Mouse (Mus musculus) heart, adult 2 months (tissue): ENCODE data around the gene Ssh3. TPM values are rescaled to one million over a fixed set of nuclear protein-coding genes. Genes with fewer than 3 reads are reported as not detected.

ENCODE experiments used
- DNase-seq, 2 experiments: peaks; one replicate each; pipeline ENCODE4 v3.0.0; 2021
- H3K27ac ChIP-seq: fragments of 200-600 bp; 2 replicates; pipeline ENCODE4 v1.8.1; 2022
- H3K27me3 ChIP-seq: fragments of 200-500 bp; 2 replicates; pipeline ENCODE4 v1.6.1; 2012; ENCODE audit warnings: mild to moderate bottlenecking, low read length, inconsistent platforms, mixed read lengths; ENCODE audit not compliant: control insufficient read depth, insufficient read depth
- H3K36me3 ChIP-seq: fragments of 200-500 bp; 2 replicates; pipeline ENCODE4 v1.6.1; 2012; ENCODE audit warnings: low read length, inconsistent platforms; ENCODE audit not compliant: control insufficient read depth, insufficient read depth
- H3K4me1 ChIP-seq: fragments of 200-500 bp; 2 replicates; pipeline ENCODE4 v1.6.1; 2011; ENCODE audit warnings: low read length; ENCODE audit not compliant: control insufficient read depth, insufficient read depth
- H3K4me3 ChIP-seq: fragments of 200-600 bp; 2 replicates; pipeline ENCODE4 v1.8.1; 2022
- H3K79me2 ChIP-seq: fragments of 200-500 bp; replicated peaks from 2 replicates; pipeline ENCODE4 v1.6.1; 2012; ENCODE audit warnings: mild to moderate bottlenecking, inconsistent platforms, low read length, moderate library complexity, mixed read lengths; ENCODE audit not compliant: control insufficient read depth, insufficient read depth
- H3K9ac ChIP-seq: fragments of 200-500 bp; 2 replicates; pipeline ENCODE4 v1.6.1; 2012; ENCODE audit warnings: low read depth, mild to moderate bottlenecking, control low read depth, inconsistent platforms, low read length, mixed read lengths
- CTCF ChIP-seq: fragments of 200-600 bp; IDR thresholded peaks from 2 replicates; pipeline ENCODE4 v1.8.1; 2022; ENCODE audit warnings: antibody characterized with exemption, mild to moderate bottlenecking, moderate library complexity
- EP300 ChIP-seq: fragments of 200-500 bp; IDR thresholded peaks from 2 replicates; pipeline ENCODE4 v1.6.1; 2011; ENCODE audit warnings: low read depth, low read length, control low read depth; ENCODE audit not compliant: insufficient read depth
- POLR2A ChIP-seq: fragments of 200-500 bp; IDR thresholded peaks from 2 replicates; pipeline ENCODE4 v1.6.1; 2011; ENCODE audit warnings: mild to moderate bottlenecking, low read depth, low read length, control low read depth; ENCODE audit not compliant: insufficient read depth
- WGBS: fragments of 180-500 bp; shearing (Covaris S2); methylation state at CpG from one replicate; pipeline ENCODE4 v1.1.7; 2018; 5-methylcytosine and 5-hydroxymethylcytosine counted together
- intact Hi-C: fragments of 180-260 bp; cut with DNase I; formaldehyde crosslinking; loops from one replicate; pipeline ENCODE4 v1.15.1; 2025
- polyA plus RNA-seq: library from polyadenylated mRNA; depleted of rRNA; stranded (reverse); fragments of >200 nt; gene quantifications from 2 replicates; pipeline ENCODE4 v1.2.3, GENCODE M21; 2012
- total RNA-seq, 2 experiments: library from RNA; stranded (reverse); gene quantifications; 2 replicates each; pipeline ENCODE4 v1.2.3; 2021

Gene Ssh3
- total and polyA plus RNA-seq, 3 experiments = 6.7 to 15.9 (median 7.3) TPM

- 86% methylated on average over 4 of the region's 4 CpGs for WGBS
- no peaks in the 10 kb centered on the region for H3K36me3 ChIP-seq
- H3K4me3 ChIP-seq = no peak overlapping the region
- no peak for TF ChIP-seq EP300
- TF ChIP-seq POLR2A = no peak
- TF ChIP-seq CTCF = no peak
- H3K27ac ChIP-seq = no peak overlapping the region
- H3K79me2 ChIP-seq = no peaks in the 10 kb centered on the region
- no peaks in the 10 kb centered on the region for H3K27me3 ChIP-seq
- no peak overlapping the region for H3K9ac ChIP-seq
- intact Hi-C loops = loop anchor here (1.0 to 5.0 kb wide), 6 partner anchors 22 to 212 kb away; partner anchors contain the start of gene Aip
- H3K4me1 ChIP-seq = peaks cover 10% of the 10 kb centered on the region
- DNase-seq = no peak
These were observed 40.1 kb downstream of the Ssh3 start for GRCm38 (mm10) chr19:4228891-4229290.

GRCm38 (mm10) chr19:4227894-4228678, 40.9 kb downstream of the Ssh3 start:
- DNase-seq = peak; percentile 72 to 77
- no peak overlapping the region for H3K27ac ChIP-seq
- H3K9ac ChIP-seq = no peak overlapping the region
- peaks cover 10% of the 10 kb centered on the region for H3K4me1 ChIP-seq
- intact Hi-C loops = loop anchor here (1.0 to 5.0 kb wide), 6 partner anchors 21 to 211 kb away; partner anchors contain the start of gene Aip
- H3K27me3 ChIP-seq = no peaks in the 10 kb centered on the region
- no peaks in the 10 kb centered on the region for H3K79me2 ChIP-seq
- H3K4me3 ChIP-seq = no peak overlapping the region
- WGBS = 18% methylated on average over 8 of the region's 8 CpGs
- TF ChIP-seq POLR2A (no peak), CTCF (no peak; the same call in none of the 2 replicates), EP300 (peak; percentile 94)
- H3K36me3 ChIP-seq = no peaks in the 10 kb centered on the region

GRCm38 (mm10) chr19:4227446-4227845, 41.5 kb downstream of the Ssh3 start:
- Histone ChIP-seq H3K4me3 (no peak overlapping the region), H3K27ac (no peak overlapping the region), H3K79me2 (no peaks in the 10 kb centered on the region), H3K9ac (no peak overlapping the region), H3K36me3 (no peaks in the 10 kb centered on the region), H3K27me3 (no peaks in the 10 kb centered on the region), H3K4me1 (peaks cover 9% of the 10 kb centered on the region)
- no peak for DNase-seq
- 64% methylated on average over 5 of the region's 5 CpGs for WGBS
- TF ChIP-seq POLR2A (no peak), EP300 (no peak), CTCF (no peak)
- intact Hi-C loops = loop anchor here (5.0 kb wide), 3 partner anchors 100 to 210 kb away; partner anchors contain the start of gene Aip

GRCm38 (mm10) chr19:4226779-4227178, 42.2 kb downstream of the Ssh3 start:
- Histone ChIP-seq H3K27ac (no peak overlapping the region), H3K4me1 (peaks cover 6% of the 10 kb centered on the region; the same call in 1 of the 2 replicates), H3K9ac (no peak overlapping the region), H3K36me3 (no peaks in the 10 kb centered on the region), H3K79me2 (no peaks in the 10 kb centered on the region), H3K4me3 (no peak overlapping the region), H3K27me3 (no peaks in the 10 kb centered on the region)
- TF ChIP-seq CTCF (no peak), EP300 (no peak), POLR2A (no peak)
- peak in 1 of 2 experiments; percentile 8 for DNase-seq
- intact Hi-C loops = loop anchor here (5.0 kb wide), 3 partner anchors 99 to 209 kb away; partner anchors contain the start of gene Aip
- WGBS = 89% methylated on average over 7 of the region's 7 CpGs

GRCm38 (mm10) chr19:4222165-4222564, 46.8 kb downstream of the Ssh3 start:
- no peak overlapping the region for H3K9ac ChIP-seq
- intact Hi-C loops = no loop called here

More at GRCm38 (mm10) chr19:4222165-4222564, 46.8 kb downstream of the Ssh3 start:
- H3K27ac ChIP-seq = no peak overlapping the region
- H3K27me3 ChIP-seq = no peaks in the 10 kb centered on the region
- 80% methylated on average over 11 of the region's 11 CpGs for WGBS
- peaks cover 5% of the 10 kb centered on the region; the same call in 1 of the 2 replicates for H3K4me1 ChIP-seq
- no peak overlapping the region for H3K4me3 ChIP-seq
- no peak for DNase-seq
- no peaks in the 10 kb centered on the region for H3K36me3 ChIP-seq
- H3K79me2 ChIP-seq = no peaks in the 10 kb centered on the region
- TF ChIP-seq POLR2A = no peak
- TF ChIP-seq EP300 = no peak
- no peak for TF ChIP-seq CTCF
